Mouse (Mus musculus) urinary bladder, adult 2 months (tissue): ENCODE results near the gene Pde9a. TPM values are rescaled to one million over a fixed set of nuclear protein-coding genes. Genes with fewer than 3 reads are reported as not detected.

ENCODE experiments used
- DNase-seq: peaks from one replicate; pipeline ENCODE4 v3.0.0; 2022; ENCODE audit warnings: low spot score
- polyA plus RNA-seq: library from polyadenylated mRNA; depleted of rRNA; stranded (reverse); fragments of >200 nt; gene quantifications from 2 replicates; pipeline ENCODE4 v1.2.3, GENCODE M21; 2012

Gene Pde9a
- polyA plus RNA-seq, 1 experiment, result 33.1 TPM

- DNase-seq, result no peak
These were observed 811 bp downstream of the Pde9a start for GRCm38 (mm10) chr17:31386766-31387275.

GRCm38 (mm10) chr17:31389432-31390050 lies 3.5 kb downstream of the Pde9a start:
- DNase-seq, result no peak

- DNase-seq, result no peak
These were observed 5.5 kb downstream of the Pde9a start for GRCm38 (mm10) chr17:31391462-31391861.

- DNase-seq, result no peak
These were observed 6.0 kb downstream of the Pde9a start for GRCm38 (mm10) chr17:31392041-31392440.

- DNase-seq, result no peak
These were observed 7.8 kb downstream of the Pde9a start for GRCm38 (mm10) chr17:31393811-31394210.

- DNase-seq, result no peak
These were observed 14.3 kb downstream of the Pde9a start for GRCm38 (mm10) chr17:31400294-31400693.

- DNase-seq, result no peak
These were observed 15.2 kb downstream of the Pde9a start for GRCm38 (mm10) chr17:31401160-31401559.

GRCm38 (mm10) chr17:31402713-31403112 lies 16.7 kb downstream of the Pde9a start:
- no peak for DNase-seq

GRCm38 (mm10) chr17:31405694-31406227 lies 19.8 kb downstream of the Pde9a start:
- no peak for DNase-seq

GRCm38 (mm10) chr17:31409741-31410350 lies 23.8 kb downstream of the Pde9a start:
- no peak for DNase-seq

GRCm38 (mm10) chr17:31415258-31415657 lies 29.2 kb downstream of the Pde9a start:
- no peak for DNase-seq

- DNase-seq, result no peak
These were observed 33.0 kb downstream of the Pde9a start for GRCm38 (mm10) chr17:31418804-31419597.

GRCm38 (mm10) chr17:31419598-31419950 lies 33.6 kb downstream of the Pde9a start:
- no peak for DNase-seq

- no peak for DNase-seq
These were observed 34.0 kb downstream of the Pde9a start for GRCm38 (mm10) chr17:31419995-31420394.

- DNase-seq, result no peak
These were observed 34.6 kb downstream of the Pde9a start for GRCm38 (mm10) chr17:31420658-31421057.

GRCm38 (mm10) chr17:31422381-31422780 lies 36.4 kb downstream of the Pde9a start:
- no peak for DNase-seq

GRCm38 (mm10) chr17:31423020-31423419 lies 37.0 kb downstream of the Pde9a start:
- no peak for DNase-seq

GRCm38 (mm10) chr17:31424358-31424757 lies 38.3 kb downstream of the Pde9a start:
- no peak for DNase-seq

GRCm38 (mm10) chr17:31424798-31425197 lies 38.8 kb downstream of the Pde9a start:
- no peak for DNase-seq

GRCm38 (mm10) chr17:31425827-31426698 lies 40.1 kb downstream of the Pde9a start:
- DNase-seq, result no peak

GRCm38 (mm10) chr17:31429402-31429801 lies 43.4 kb downstream of the Pde9a start:
- DNase-seq, result no peak
